Mouse (Mus musculus) G1E (cell line): ENCODE results near the gene Acad9. TPM values are rescaled to one million over a fixed set of nuclear protein-coding genes. Genes with fewer than 3 reads are reported as not detected.
A peak's percentile ranks its signal among the peaks of the same experiment; 100 is the strongest.

ENCODE experiments used
- ATAC-seq: 2 replicates; pipeline ENCODE4 v1.8.0; 2016; ENCODE audit warnings: mild to moderate bottlenecking; ENCODE audit not compliant: insufficient number of reproducible peaks, poor library complexity, low FRiP score, severe bottlenecking; ENCODE audit errors: extremely low read depth
- DNase-seq: peaks from one replicate; pipeline ENCODE4 v3.0.0; 2012; ENCODE audit warnings: low spot score
- H3K27me3 ChIP-seq: 2 replicates; pipeline ENCODE4 v1.6.1; 2012; ENCODE audit warnings: mild to moderate bottlenecking, low read length, inconsistent platforms; ENCODE audit not compliant: insufficient read depth
- H3K36me3 ChIP-seq: replicated peaks from 2 replicates; pipeline ENCODE3; 2012; ENCODE audit warnings: mild to moderate bottlenecking, inconsistent platforms
- H3K4me1 ChIP-seq: 2 replicates; pipeline ENCODE4 v1.6.1; 2012; ENCODE audit warnings: low read depth, low read length, inconsistent platforms, mixed read lengths; ENCODE audit not compliant: insufficient read depth
- H3K4me3 ChIP-seq: 2 replicates; pipeline ENCODE4 v1.5.1; 2012; ENCODE audit warnings: low read depth, mild to moderate bottlenecking, inconsistent platforms, low read length, moderate library complexity, mixed read lengths
- H3K9me3 ChIP-seq: replicated peaks from 2 replicates; pipeline ENCODE4 v1.6.1; 2012; ENCODE audit warnings: inconsistent platforms
- CTCF ChIP-seq: IDR thresholded peaks from 2 replicates; pipeline ENCODE4 v1.5.1; 2012; ENCODE audit warnings: low read depth, low read length, inconsistent platforms, mixed read lengths
- GATA1 ChIP-seq: IDR thresholded peaks from 2 replicates; pipeline ENCODE4 v1.6.1; 2012; ENCODE audit warnings: borderline replicate concordance, low read length, inconsistent platforms, mixed read lengths
- GATA2 ChIP-seq: IDR thresholded peaks from 2 replicates; pipeline ENCODE4 v1.6.1; 2012; ENCODE audit warnings: low read depth, low read length, inconsistent platforms, borderline replicate concordance
- POLR2AphosphoS5 ChIP-seq: IDR thresholded peaks from 2 replicates; pipeline ENCODE4 v1.6.1; 2012; ENCODE audit warnings: low read depth, low read length, inconsistent platforms; ENCODE audit not compliant: insufficient replicate concordance
- TAL1 ChIP-seq: conservative IDR thresholded peaks from 2 replicates; pipeline ENCODE4 v1.6.1; 2012; ENCODE audit warnings: low read depth, low read length, inconsistent platforms, mixed read lengths
- polyA plus RNA-seq: library from polyadenylated mRNA; stranded (reverse); fragments of >175 nt; gene quantifications from 2 replicates; pipeline ENCODE4 v1.2.3, GENCODE M21; 2012
- total RNA-seq, 2 experiments: library from RNA; stranded (forward) in 1 of 2; stranded (reverse) in 1 of 2; fragments of 200-1000 nt in 1 of 2; fragments of >200 nt in 1 of 2; fragmentation: Nextera tagmentation in 1 of 2; gene quantifications; 2 replicates each; pipeline ENCODE4 v1.2.3; 2014 to 2017

Acad9 gene
- total and polyA plus RNA-seq, 3 experiments, result 21.1 to 29.6 (median 29.4) TPM

DNA sequence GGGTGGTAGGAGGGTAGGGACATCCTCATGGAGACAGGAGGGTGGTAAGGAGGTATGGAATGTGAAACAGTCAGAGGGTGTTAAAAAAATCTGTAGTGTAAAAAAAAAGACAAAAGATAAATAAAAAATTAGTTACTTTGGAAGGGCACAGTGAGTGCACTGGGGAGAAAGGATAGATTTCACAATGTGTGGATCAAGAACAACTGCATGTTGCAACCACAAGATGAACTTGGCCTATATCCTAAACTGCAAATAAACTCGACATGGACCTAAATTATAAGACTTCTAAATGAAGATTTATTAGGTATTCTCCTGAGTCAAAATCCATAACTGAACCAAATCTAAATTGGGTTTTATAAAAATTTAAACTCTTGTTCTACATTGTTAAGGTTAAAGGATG, 16.7 kb upstream of the Acad9 start:
- H3K4me3 ChIP-seq, result no peak overlapping the region
- no peak for DNase-seq
- TF ChIP-seq GATA2 (no peak), TAL1 (no peak), CTCF (no peak), POLR2AphosphoS5 (no peak), GATA1 (no peak)
- H3K36me3 ChIP-seq, result no peaks in the 10 kb centered on the region
- peaks cover 9% of the 10 kb centered on the region for H3K27me3 ChIP-seq
- no peak for ATAC-seq
- no peaks in the 10 kb centered on the region for H3K9me3 ChIP-seq
- no peaks in the 10 kb centered on the region for H3K4me1 ChIP-seq

DNA sequence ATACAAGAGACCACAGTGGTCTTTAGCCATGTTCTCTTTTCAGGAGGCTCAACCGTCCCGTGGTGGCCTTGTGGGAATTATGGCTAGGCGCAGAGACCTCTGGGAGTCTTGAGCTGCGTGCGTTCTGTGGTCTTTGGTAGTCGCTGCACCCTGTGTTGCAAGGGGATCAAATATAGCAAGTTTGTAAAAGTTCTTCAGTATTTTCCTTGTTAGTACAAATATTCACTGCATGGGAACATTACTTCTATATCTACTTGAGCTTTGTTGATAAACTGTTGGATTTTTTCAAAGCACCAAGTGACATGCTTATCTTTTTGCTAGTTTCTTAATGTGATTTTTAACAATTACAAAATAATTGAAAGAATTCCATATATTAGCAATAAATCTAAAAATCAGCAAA, 12.3 kb upstream of the Acad9 start, which contains the start of gene Ccdc144b:
Ccdc144b (minus strand) TSS at position 101 of the 400 bp plus-strand sequence.
- no peaks in the 10 kb centered on the region for H3K9me3 ChIP-seq
- ATAC-seq (no peak), DNase-seq (no peak)
- TF ChIP-seq GATA1 (no peak), POLR2AphosphoS5 (no peak), TAL1 (no peak), GATA2 (no peak)
- no peaks in the 10 kb centered on the region for H3K36me3 ChIP-seq
- H3K27me3 ChIP-seq, result peaks cover 17% of the 10 kb centered on the region
- no peaks in the 10 kb centered on the region for H3K4me1 ChIP-seq
- H3K4me3 ChIP-seq, result no peak within 1 kb of the TSS

DNA sequence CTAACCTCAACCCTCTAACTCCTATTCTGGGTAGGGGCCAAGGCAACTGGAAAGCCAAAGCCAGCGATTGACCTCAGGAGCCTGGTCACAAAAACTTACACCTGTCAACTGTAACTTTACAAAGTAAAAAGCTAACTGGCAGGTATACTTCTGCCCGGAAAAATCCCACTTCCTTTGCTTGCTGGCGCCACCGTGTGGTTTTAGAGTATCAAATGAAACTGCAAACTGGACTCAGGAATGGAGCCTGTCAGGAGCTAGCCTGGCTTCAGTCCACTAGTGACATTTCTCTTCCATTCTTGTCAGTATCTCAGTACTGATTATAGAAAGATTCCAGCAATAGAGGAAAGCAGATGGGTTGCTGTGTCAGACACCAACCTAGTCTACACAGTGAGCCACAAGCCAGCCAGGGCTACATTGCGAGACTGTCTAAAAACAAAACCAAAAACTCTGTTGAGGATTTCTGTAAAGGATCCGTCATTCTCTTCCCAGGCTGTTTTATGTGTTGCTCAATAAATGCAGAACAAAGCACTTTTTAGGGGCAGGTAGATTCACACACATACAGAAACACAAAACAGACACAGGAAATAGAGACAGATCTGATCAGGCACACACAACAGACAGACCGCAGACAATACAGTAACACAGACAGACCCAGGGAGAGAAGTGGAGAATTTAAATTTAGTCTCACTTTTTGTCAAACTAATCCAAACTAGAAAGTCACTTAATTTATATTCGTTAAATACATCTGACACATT, 5.5 kb upstream of the Acad9 start:
- DNase-seq (no peak), ATAC-seq (peak; percentile 49)
- no peaks in the 10 kb centered on the region for H3K36me3 ChIP-seq
- peaks cover 13% of the 10 kb centered on the region for H3K4me1 ChIP-seq
- peaks cover 3% of the 10 kb centered on the region; the same call in 1 of the 2 replicates for H3K27me3 ChIP-seq
- TF ChIP-seq GATA1 (no peak), POLR2AphosphoS5 (no peak), GATA2 (no peak), CTCF (peak; percentile 21; the same call in 1 of the 2 replicates), TAL1 (no peak)
- no peak overlapping the region for H3K4me3 ChIP-seq
- H3K9me3 ChIP-seq, result no peaks in the 10 kb centered on the region

DNA sequence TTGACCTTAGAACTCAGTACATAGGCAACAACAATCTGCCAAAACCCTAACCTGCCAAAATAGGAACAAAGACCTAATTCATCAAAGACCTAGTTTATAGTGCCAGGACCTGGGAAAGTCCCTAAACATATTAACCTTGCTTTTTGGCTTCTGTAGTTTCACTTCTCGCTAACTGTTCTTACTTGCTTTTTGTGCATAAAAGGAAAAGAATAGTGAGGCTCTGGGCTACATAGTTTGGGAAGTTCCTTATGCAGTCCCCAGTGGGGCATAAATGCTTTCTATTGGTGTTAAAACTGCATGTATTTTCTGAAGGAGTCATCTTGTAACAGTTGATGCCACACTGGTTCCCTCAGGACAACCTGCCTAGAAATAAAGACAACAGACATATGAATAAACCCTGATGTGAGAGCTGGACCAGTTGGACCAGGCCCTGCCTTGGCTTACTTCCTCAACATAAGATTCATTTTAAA, 1.2 kb upstream of the Acad9 start:
- no peak for TF ChIP-seq GATA1
- TF ChIP-seq TAL1, result no peak
- TF ChIP-seq GATA2, result no peak
- TF ChIP-seq CTCF, result no peak

DNA sequence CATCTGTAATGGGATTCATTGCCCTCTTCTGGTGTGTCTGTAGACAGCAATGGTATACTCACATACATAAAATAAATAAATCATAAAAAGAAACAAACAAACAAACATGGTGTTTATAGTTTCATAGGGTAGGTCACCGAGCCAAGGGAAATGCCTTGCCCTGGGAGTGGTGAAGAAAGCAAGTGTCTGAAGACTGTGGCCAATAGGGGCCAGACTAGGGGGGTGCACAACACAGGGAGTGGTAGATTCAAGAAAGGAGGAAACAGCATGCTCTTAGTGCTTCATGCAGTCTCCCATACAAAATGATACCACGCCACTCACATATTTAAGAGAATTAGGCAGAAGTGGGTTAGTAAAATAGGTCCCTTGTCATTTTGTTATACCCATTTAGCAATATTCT, 613 bp upstream of the Acad9 start:
- ATAC-seq, result no peak

More for the DNA sequence above, 1.2 kb upstream of the Acad9 start:
- ATAC-seq (no peak), DNase-seq (no peak)
- Histone ChIP-seq H3K4me3 (no peak overlapping the region), H3K27me3 (no peaks in the 10 kb centered on the region), H3K36me3 (peaks cover 18% of the 10 kb centered on the region), H3K4me1 (peaks cover 33% of the 10 kb centered on the region), H3K9me3 (no peaks in the 10 kb centered on the region)

DNA sequence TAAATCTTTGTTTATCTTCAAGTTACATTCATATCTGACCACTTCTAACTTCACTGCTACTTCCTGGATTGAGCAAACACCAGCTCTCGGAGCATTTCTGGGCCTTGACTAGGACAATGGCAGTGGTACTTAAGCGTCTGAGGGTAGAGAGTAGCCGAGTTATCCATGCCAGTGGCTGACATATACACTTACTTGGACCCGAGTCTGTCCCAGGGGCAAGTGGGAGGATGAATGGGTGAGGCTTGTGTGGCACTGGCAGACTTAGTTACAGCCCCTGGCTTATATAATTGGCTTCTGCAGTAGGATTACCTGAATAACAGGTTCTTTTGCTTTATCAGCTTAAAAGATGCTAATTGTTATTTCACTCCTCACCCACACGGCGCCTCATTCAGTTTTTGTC, 2.0 kb downstream of the Acad9 start:
- no peak overlapping the region for H3K4me3 ChIP-seq
- no peak for TF ChIP-seq GATA1
- TF ChIP-seq GATA2, result no peak
- TF ChIP-seq POLR2AphosphoS5, result no peak
- no peak for TF ChIP-seq TAL1
- TF ChIP-seq CTCF, result no peak
- H3K9me3 ChIP-seq, result no peaks in the 10 kb centered on the region
- peaks cover 35% of the 10 kb centered on the region for H3K36me3 ChIP-seq
- no peak for ATAC-seq
- DNase-seq, result no peak
- H3K27me3 ChIP-seq, result no peaks in the 10 kb centered on the region
- peaks cover 27% of the 10 kb centered on the region for H3K4me1 ChIP-seq

More for the DNA sequence above, 613 bp upstream of the Acad9 start:
- peaks cover 30% of the 10 kb centered on the region for H3K4me1 ChIP-seq
- peak overlapping the region; percentile 98 for H3K4me3 ChIP-seq
- H3K36me3 ChIP-seq, result peaks cover 21% of the 10 kb centered on the region
- no peaks in the 10 kb centered on the region for H3K9me3 ChIP-seq
- peak; percentile 38 for DNase-seq
- no peak for TF ChIP-seq GATA2
- no peak for TF ChIP-seq TAL1
- no peak for TF ChIP-seq GATA1
- no peak for TF ChIP-seq POLR2AphosphoS5
- TF ChIP-seq CTCF, result no peak
- no peaks in the 10 kb centered on the region for H3K27me3 ChIP-seq

DNA sequence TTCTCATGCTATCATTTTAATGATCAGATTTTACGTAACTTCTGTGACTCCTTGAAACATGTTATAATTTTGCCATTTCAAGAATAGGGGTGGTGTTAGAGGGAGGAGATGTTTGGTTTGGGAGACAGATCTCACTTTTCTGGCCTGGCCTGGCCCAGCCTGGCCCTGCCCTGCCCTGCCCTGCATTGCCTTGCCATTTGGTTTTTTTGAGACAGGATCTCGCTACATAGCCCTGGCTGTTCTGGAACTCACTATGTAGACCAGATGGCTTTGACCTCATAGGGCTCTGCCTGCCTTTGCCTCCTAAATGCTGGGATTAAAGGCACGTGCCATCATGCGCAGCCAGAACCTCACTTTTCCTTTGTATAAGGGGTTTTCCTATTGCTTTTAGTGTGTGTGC, 4.7 kb downstream of the Acad9 start:
- DNase-seq (no peak), ATAC-seq (no peak)
- H3K27me3 ChIP-seq, result no peaks in the 10 kb centered on the region
- no peak overlapping the region for H3K4me3 ChIP-seq
- peaks cover 57% of the 10 kb centered on the region for H3K36me3 ChIP-seq
- no peaks in the 10 kb centered on the region for H3K9me3 ChIP-seq
- peaks cover 19% of the 10 kb centered on the region for H3K4me1 ChIP-seq
- TF ChIP-seq GATA1 (no peak), CTCF (no peak), TAL1 (no peak), GATA2 (no peak), POLR2AphosphoS5 (no peak)
